Mouse (Mus musculus): ENCODE data around the gene Rftn2. TPM values are rescaled to one million over a fixed set of nuclear protein-coding genes. Genes with fewer than 3 reads are reported as not detected.

Gene Rftn2
- total and polyA plus RNA-seq, 2 experiments from 2014 or later: 10.4 to 11.4 TPM

GRCm38 (mm10) chr1:55208500-55209140, 18.0 kb downstream of the Rftn2 start:
- Histone ChIP-seq H3K4me2 (ENCODE audit: low read depth, low read length, poor library complexity, severe bottlenecking) (no peak overlapping the region), H3K4me1 (ENCODE audit: insufficient read depth, low read length) (no peaks in the 10 kb centered on the region), H3K27me3 (ENCODE audit: insufficient read depth, low read length) (no peaks in the 10 kb centered on the region), H3K9me3 (ENCODE audit: low read length) (no peaks in the 10 kb centered on the region), H3K27ac (ENCODE audit: low read depth, low read length) (no peak overlapping the region), H3K4me3 (ENCODE audit: low read depth, low read length) (no peak overlapping the region), H3K36me3 (ENCODE audit: insufficient read depth, low read length) (no peaks in the 10 kb centered on the region), H3K9ac (replicated peaks; ENCODE audit: low read length, poor library complexity, severe bottlenecking) (no peak overlapping the region)
- 78% methylated on average over 5 of the region's 5 CpGs for WGBS
- DNase-seq (ENCODE audit: low spot score): no peak
- no peak for TF ChIP-seq CTCF (IDR thresholded peaks at IDR 0.05)
- ATAC-seq (ENCODE audit: low FRiP score): no peak

- 89% methylated on average over 6 of the region's 6 CpGs for WGBS
- no peak overlapping the region for H3K4me3 ChIP-seq (ENCODE audit: low read depth, low read length)
- DNase-seq (ENCODE audit: low spot score) (no peak), ATAC-seq (ENCODE audit: low FRiP score) (no peak)
- no peak for TF ChIP-seq CTCF (IDR thresholded peaks at IDR 0.05)
- H3K27ac ChIP-seq (ENCODE audit: low read depth, low read length): no peak overlapping the region
- H3K4me1 ChIP-seq (ENCODE audit: insufficient read depth, low read length): no peaks in the 10 kb centered on the region
- no peak overlapping the region for H3K4me2 ChIP-seq (ENCODE audit: low read depth, low read length, poor library complexity, severe bottlenecking)
- H3K27me3 ChIP-seq (ENCODE audit: insufficient read depth, low read length): no peaks in the 10 kb centered on the region
- no peaks in the 10 kb centered on the region for H3K9me3 ChIP-seq (ENCODE audit: low read length)
- no peaks in the 10 kb centered on the region for H3K36me3 ChIP-seq (ENCODE audit: insufficient read depth, low read length)
- no peak overlapping the region for H3K9ac ChIP-seq (replicated peaks; ENCODE audit: low read length, poor library complexity, severe bottlenecking)
These were observed 19.0 kb downstream of the Rftn2 start for GRCm38 (mm10) chr1:55207561-55207960.

GRCm38 (mm10) chr1:55205808-55206327, 20.7 kb downstream of the Rftn2 start:
- H3K27ac ChIP-seq (ENCODE audit: low read depth, low read length): no peak overlapping the region
- TF ChIP-seq CTCF (IDR thresholded peaks at IDR 0.05): no peak

GRCm38 (mm10) chr1:55201850-55202752, 24.5 kb downstream of the Rftn2 start:
- no peak overlapping the region for H3K9ac ChIP-seq (replicated peaks; ENCODE audit: low read length, poor library complexity, severe bottlenecking)
- no peaks in the 10 kb centered on the region for H3K36me3 ChIP-seq (ENCODE audit: insufficient read depth, low read length)
- peak overlapping the region; percentile 43; the same call in 1 of the 2 replicates for H3K27ac ChIP-seq (ENCODE audit: low read depth, low read length)
- ATAC-seq (ENCODE audit: low FRiP score) (peak; percentile 63), DNase-seq (ENCODE audit: low spot score) (peak; percentile 55)
- no peaks in the 10 kb centered on the region for H3K9me3 ChIP-seq (ENCODE audit: low read length)
- H3K4me2 ChIP-seq (ENCODE audit: low read depth, low read length, poor library complexity, severe bottlenecking): no peak overlapping the region
- TF ChIP-seq CTCF (IDR thresholded peaks at IDR 0.05): no peak
- WGBS: 41% methylated on average over 18 of the region's 18 CpGs
- no peaks in the 10 kb centered on the region for H3K27me3 ChIP-seq (ENCODE audit: insufficient read depth, low read length)
- no peak overlapping the region for H3K4me3 ChIP-seq (ENCODE audit: low read depth, low read length)
- H3K4me1 ChIP-seq (ENCODE audit: insufficient read depth, low read length): no peaks in the 10 kb centered on the region

More at GRCm38 (mm10) chr1:55205808-55206327, 20.7 kb downstream of the Rftn2 start:
- Histone ChIP-seq H3K9ac (replicated peaks; ENCODE audit: low read length, poor library complexity, severe bottlenecking) (no peak overlapping the region), H3K4me1 (ENCODE audit: insufficient read depth, low read length) (no peaks in the 10 kb centered on the region), H3K36me3 (ENCODE audit: insufficient read depth, low read length) (no peaks in the 10 kb centered on the region), H3K27me3 (ENCODE audit: insufficient read depth, low read length) (no peaks in the 10 kb centered on the region), H3K9me3 (ENCODE audit: low read length) (no peaks in the 10 kb centered on the region), H3K4me2 (ENCODE audit: low read depth, low read length, poor library complexity, severe bottlenecking) (no peak overlapping the region), H3K4me3 (ENCODE audit: low read depth, low read length) (no peak overlapping the region)
- ATAC-seq (ENCODE audit: low FRiP score) (no peak), DNase-seq (ENCODE audit: low spot score) (no peak)
- WGBS: 32% methylated on average over 5 of the region's 5 CpGs

- ATAC-seq (ENCODE audit: low FRiP score) (no peak), DNase-seq (ENCODE audit: low spot score) (no peak)
- no peak overlapping the region for H3K9ac ChIP-seq (replicated peaks; ENCODE audit: low read length, poor library complexity, severe bottlenecking)
- no peaks in the 10 kb centered on the region for H3K4me1 ChIP-seq (ENCODE audit: insufficient read depth, low read length)
- 10% methylated on average over 3 of the region's 3 CpGs for WGBS
- no peaks in the 10 kb centered on the region for H3K27me3 ChIP-seq (ENCODE audit: insufficient read depth, low read length)
- no peak overlapping the region for H3K4me3 ChIP-seq (ENCODE audit: low read depth, low read length)
- no peak overlapping the region for H3K4me2 ChIP-seq (ENCODE audit: low read depth, low read length, poor library complexity, severe bottlenecking)
- H3K9me3 ChIP-seq (ENCODE audit: low read length): no peaks in the 10 kb centered on the region
- no peak overlapping the region for H3K27ac ChIP-seq (ENCODE audit: low read depth, low read length)
- no peaks in the 10 kb centered on the region for H3K36me3 ChIP-seq (ENCODE audit: insufficient read depth, low read length)
- no peak for TF ChIP-seq CTCF (IDR thresholded peaks at IDR 0.05)
These were observed 27.9 kb downstream of the Rftn2 start for GRCm38 (mm10) chr1:55198719-55199118.

All from midbrain, postnatal 0 days (tissue).